Mouse (Mus musculus): ENCODE data around the gene Msantd2. TPM values are rescaled to one million over a fixed set of nuclear protein-coding genes. Genes with fewer than 3 reads are reported as not detected.

Gene Msantd2
- total and polyA plus RNA-seq, 2 experiments, result 10.3 to 16.2 TPM

GRCm38 (mm10) chr9:37530888-37531705 lies 42.0 kb downstream of the Msantd2 start:
- no peaks in the 10 kb centered on the region for H3K27me3 ChIP-seq (ENCODE audit: control insufficient read depth, insufficient read depth, low read length)
- DNase-seq (ENCODE audit: extremely low read depth, low read depth, low spot score), result peak; percentile 80
- TF ChIP-seq CTCF (IDR thresholded peaks at IDR 0.05; ENCODE audit: low read depth, low read length), result peak; percentile 75
- no peak for TF ChIP-seq POLR2A (IDR thresholded peaks at IDR 0.05; ENCODE audit: extremely low read depth, insufficient read depth, low read length)
- H3K4me1 ChIP-seq (ENCODE audit: control insufficient read depth, insufficient read depth, low read length), result peaks cover 4% of the 10 kb centered on the region; the same call in 1 of the 2 replicates
- H3K27ac ChIP-seq (replicated peaks; ENCODE audit: insufficient read depth, low read depth, low read length), result peak overlapping the region; percentile 37
- H3K4me3 ChIP-seq (ENCODE audit: insufficient read depth, low read depth, low read length), result peak overlapping the region; percentile 54
- H3K36me3 ChIP-seq (ENCODE audit: control insufficient read depth, insufficient read depth, low read length), result no peaks in the 10 kb centered on the region
- H3K79me2 ChIP-seq (ENCODE audit: control insufficient read depth, insufficient read depth, low read length), result no peaks in the 10 kb centered on the region
- peak overlapping the region; percentile 22 for H3K9ac ChIP-seq (ENCODE audit: low read depth, low read length)
- WGBS, result 5% methylated on average over 31 of the region's 31 CpGs

GRCm38 (mm10) chr9:37536851-37537250 lies 47.7 kb downstream of the Msantd2 start:
- H3K4me3 ChIP-seq (ENCODE audit: insufficient read depth, low read depth, low read length), result no peak overlapping the region
- no peak for DNase-seq (ENCODE audit: extremely low read depth, low read depth, low spot score)
- 72% methylated on average over 4 of the region's 4 CpGs for WGBS
- no peak for TF ChIP-seq CTCF (IDR thresholded peaks at IDR 0.05; ENCODE audit: low read depth, low read length)
- TF ChIP-seq POLR2A (IDR thresholded peaks at IDR 0.05; ENCODE audit: extremely low read depth, insufficient read depth, low read length), result no peak
- no peaks in the 10 kb centered on the region for H3K79me2 ChIP-seq (ENCODE audit: control insufficient read depth, insufficient read depth, low read length)
- H3K27me3 ChIP-seq (ENCODE audit: control insufficient read depth, insufficient read depth, low read length), result no peaks in the 10 kb centered on the region
- H3K36me3 ChIP-seq (ENCODE audit: control insufficient read depth, insufficient read depth, low read length), result no peaks in the 10 kb centered on the region
- no peak overlapping the region for H3K9ac ChIP-seq (ENCODE audit: low read depth, low read length)
- no peak overlapping the region for H3K27ac ChIP-seq (replicated peaks; ENCODE audit: insufficient read depth, low read depth, low read length)
- no peaks in the 10 kb centered on the region for H3K4me1 ChIP-seq (ENCODE audit: control insufficient read depth, insufficient read depth, low read length)

- DNase-seq (ENCODE audit: extremely low read depth, low read depth, low spot score), result no peak
- WGBS, result 77% methylated on average over 5 of the region's 5 CpGs
- no peaks in the 10 kb centered on the region for H3K79me2 ChIP-seq (ENCODE audit: control insufficient read depth, insufficient read depth, low read length)
- no peak overlapping the region for H3K27ac ChIP-seq (replicated peaks; ENCODE audit: insufficient read depth, low read depth, low read length)
- H3K9ac ChIP-seq (ENCODE audit: low read depth, low read length), result no peak overlapping the region
- TF ChIP-seq POLR2A (IDR thresholded peaks at IDR 0.05; ENCODE audit: extremely low read depth, insufficient read depth, low read length), result no peak
- no peak for TF ChIP-seq CTCF (IDR thresholded peaks at IDR 0.05; ENCODE audit: low read depth, low read length)
- H3K36me3 ChIP-seq (ENCODE audit: control insufficient read depth, insufficient read depth, low read length), result no peaks in the 10 kb centered on the region
- H3K4me3 ChIP-seq (ENCODE audit: insufficient read depth, low read depth, low read length), result no peak overlapping the region
- peaks cover 2% of the 10 kb centered on the region; the same call in 1 of the 2 replicates for H3K4me1 ChIP-seq (ENCODE audit: control insufficient read depth, insufficient read depth, low read length)
- no peaks in the 10 kb centered on the region for H3K27me3 ChIP-seq (ENCODE audit: control insufficient read depth, insufficient read depth, low read length)
Measured at GRCm38 (mm10) chr9:37537658-37538250, 48.6 kb downstream of the Msantd2 start.

GRCm38 (mm10) chr9:37539170-37540025 lies 50.3 kb downstream of the Msantd2 start, which contains the start of gene Vsig2:
TSS of gene Vsig2 (plus strand) at chr9:37539255.
- no peak for DNase-seq (ENCODE audit: extremely low read depth, low read depth, low spot score)
- Histone ChIP-seq H3K79me2 (ENCODE audit: control insufficient read depth, insufficient read depth, low read length) (no peaks in the 10 kb centered on the region), H3K27me3 (ENCODE audit: control insufficient read depth, insufficient read depth, low read length) (no peaks in the 10 kb centered on the region), H3K27ac (replicated peaks; ENCODE audit: insufficient read depth, low read depth, low read length) (no peak within 1 kb of the TSS), H3K4me1 (ENCODE audit: control insufficient read depth, insufficient read depth, low read length) (peaks cover 2% of the 10 kb centered on the region; the same call in 1 of the 2 replicates), H3K4me3 (ENCODE audit: insufficient read depth, low read depth, low read length) (no peak within 1 kb of the TSS), H3K36me3 (ENCODE audit: control insufficient read depth, insufficient read depth, low read length) (no peaks in the 10 kb centered on the region), H3K9ac (ENCODE audit: low read depth, low read length) (no peak within 1 kb of the TSS)
- no peak for TF ChIP-seq POLR2A (IDR thresholded peaks at IDR 0.05; ENCODE audit: extremely low read depth, insufficient read depth, low read length)
- no peak for TF ChIP-seq CTCF (IDR thresholded peaks at IDR 0.05; ENCODE audit: low read depth, low read length)
- 63% methylated on average over 23 of the region's 23 CpGs for WGBS

GRCm38 (mm10) chr9:37540226-37540625 lies 51.1 kb downstream of the Msantd2 start:
- Histone ChIP-seq H3K27me3 (ENCODE audit: control insufficient read depth, insufficient read depth, low read length) (no peaks in the 10 kb centered on the region), H3K36me3 (ENCODE audit: control insufficient read depth, insufficient read depth, low read length) (no peaks in the 10 kb centered on the region), H3K79me2 (ENCODE audit: control insufficient read depth, insufficient read depth, low read length) (no peaks in the 10 kb centered on the region), H3K4me1 (ENCODE audit: control insufficient read depth, insufficient read depth, low read length) (peaks cover 4% of the 10 kb centered on the region; the same call in 1 of the 2 replicates), H3K27ac (replicated peaks; ENCODE audit: insufficient read depth, low read depth, low read length) (no peak overlapping the region), H3K4me3 (ENCODE audit: insufficient read depth, low read depth, low read length) (no peak overlapping the region), H3K9ac (ENCODE audit: low read depth, low read length) (no peak overlapping the region)
- no peak for DNase-seq (ENCODE audit: extremely low read depth, low read depth, low spot score)
- no peak for TF ChIP-seq CTCF (IDR thresholded peaks at IDR 0.05; ENCODE audit: low read depth, low read length)
- no peak for TF ChIP-seq POLR2A (IDR thresholded peaks at IDR 0.05; ENCODE audit: extremely low read depth, insufficient read depth, low read length)
- 81% methylated on average over 4 of the region's 4 CpGs for WGBS

All from liver, adult 2 months (tissue).